Mouse (Mus musculus) lung, postnatal 36 days (tissue): ENCODE data around the gene M6pr.

Source experiments
- DNase-seq: peaks from one replicate; pipeline ENCODE4 v3.0.0; 2022; ENCODE audit warnings: mixed read lengths

The M6pr gene

GRCm38 (mm10) chr6:122299621-122300133, 8.8 kb upstream of the M6pr start:
- no peak for DNase-seq

- no peak for DNase-seq
Measured at GRCm38 (mm10) chr6:122302121-122302520, 6.4 kb upstream of the M6pr start.

GRCm38 (mm10) chr6:122302661-122303060, 5.9 kb upstream of the M6pr start:
- no peak for DNase-seq

GRCm38 (mm10) chr6:122303526-122303925, 5.0 kb upstream of the M6pr start:
- no peak for DNase-seq

GRCm38 (mm10) chr6:122304355-122304754, 4.2 kb upstream of the M6pr start:
- peak; percentile 86 for DNase-seq

- peak; percentile 12 for DNase-seq
Measured at GRCm38 (mm10) chr6:122304790-122305555, 3.5 kb upstream of the M6pr start.

GRCm38 (mm10) chr6:122306707-122307106, 1.8 kb upstream of the M6pr start:
- DNase-seq = no peak

GRCm38 (mm10) chr6:122308136-122308504, 400 bp upstream of the M6pr start:
- DNase-seq = no peak

- no peak for DNase-seq
Measured at GRCm38 (mm10) chr6:122309446-122309960, 983 bp downstream of the M6pr start.

GRCm38 (mm10) chr6:122310187-122310820, 1.8 kb downstream of the M6pr start:
- peak; percentile 31 for DNase-seq

GRCm38 (mm10) chr6:122318726-122319125, 10.2 kb downstream of the M6pr start:
- no peak for DNase-seq

GRCm38 (mm10) chr6:122325361-122325975, 16.9 kb downstream of the M6pr start:
- DNase-seq = no peak

GRCm38 (mm10) chr6:122333081-122333612, 24.6 kb downstream of the M6pr start:
- DNase-seq = no peak

GRCm38 (mm10) chr6:122334786-122335340, 26.3 kb downstream of the M6pr start:
- DNase-seq = no peak

- no peak for DNase-seq
Measured at GRCm38 (mm10) chr6:122337546-122337945, 29.0 kb downstream of the M6pr start.

- peak; percentile 74 for DNase-seq
Measured at GRCm38 (mm10) chr6:122339047-122339647, 30.6 kb downstream of the M6pr start.

- DNase-seq = peak; percentile 86
Measured at GRCm38 (mm10) chr6:122339648-122340341, 31.3 kb downstream of the M6pr start.

- peak; percentile 50 for DNase-seq
Measured at GRCm38 (mm10) chr6:122340349-122341000, 32.0 kb downstream of the M6pr start, which contains the start of gene Phc1. Phc1 (minus strand) TSS chr6:122340561.

- peak; percentile 46 for DNase-seq
Measured at GRCm38 (mm10) chr6:122341038-122341810, 32.7 kb downstream of the M6pr start.

GRCm38 (mm10) chr6:122342125-122342524, 33.6 kb downstream of the M6pr start:
- no peak for DNase-seq
